In the genomic region with DNA sequence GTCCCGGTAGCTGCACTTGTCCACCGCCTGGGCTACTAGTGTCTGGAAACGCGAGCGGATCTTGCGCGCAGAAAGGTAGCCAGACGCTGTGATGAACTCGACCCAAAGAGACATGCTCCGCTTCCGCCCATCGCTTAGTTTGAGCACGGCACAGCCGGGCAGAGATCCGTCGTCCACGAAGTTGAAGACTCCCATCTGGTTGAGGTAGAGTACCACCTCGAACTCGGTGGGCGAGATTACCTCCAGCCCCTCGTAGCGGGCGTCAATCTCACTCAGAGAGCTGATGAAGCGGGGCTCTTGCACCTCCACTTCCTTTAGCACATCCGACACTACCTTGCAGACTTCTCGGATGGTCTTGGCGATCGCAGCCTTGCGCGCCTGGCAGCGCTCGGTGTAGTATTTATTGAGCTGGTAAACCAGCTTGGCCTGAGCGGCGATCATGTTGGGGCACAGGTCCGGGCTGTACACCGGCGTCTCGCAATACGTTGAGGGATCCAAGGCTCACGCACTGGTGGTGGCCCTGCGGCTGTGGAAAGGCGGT, we compare ENCODE assay signal across 8 mouse cellular contexts. TPM values are rescaled to one million over a fixed set of nuclear protein-coding genes. Genes with fewer than 3 reads are reported as not detected.
DNase-seq lines count a peak whose midpoint lies in the region; ATAC-seq and TF ChIP-seq lines count a peak whose summit lies in the region.

No protein-coding gene starts in this region.

- H3K9me3 ChIP-seq in E14TG2a.4 (ENCODE audit: low read length) = no peaks in the 10 kb centered on the region
- H3K9me3 ChIP-seq in embryonic facial prominence, embryonic 10.5 days = no peaks in the 10 kb centered on the region
- no peaks in the 10 kb centered on the region for H3K9me3 ChIP-seq in hindbrain, embryonic 14.5 days (ENCODE audit: control insufficient read depth, low read length)
- no peaks in the 10 kb centered on the region for H3K9me3 ChIP-seq in midbrain, embryonic 10.5 days (replicated peaks)

- peak; percentile 86 for DNase-seq in heart, adult 11 months
- DNase-seq in heart, postnatal 14 days = no peak
- peak; percentile 65 for DNase-seq in embryonic facial prominence, embryonic 10.5 days (ENCODE audit: low spot score)
- no peak for DNase-seq in hindbrain, embryonic 14.5 days (ENCODE audit: low spot score)
- DNase-seq in midbrain, embryonic 10.5 days (ENCODE audit: low spot score) = peak; percentile 66
- peak; percentile 32 for DNase-seq in yolk sac, embryonic 10.5 days (ENCODE audit: low spot score)
- no peak for DNase-seq in natural killer cell, adult 2 months (ENCODE audit: low spot score in 2 of 2)

- H3K9ac ChIP-seq in hindbrain, embryonic 14.5 days = peak overlapping the region; percentile 91

- intact Hi-C loops in heart, postnatal 14 days (cut with DNase I) = loop anchor here (5.0 kb wide), 1 partner anchor 215 kb away; no protein-coding TSS in a partner anchor

- no peak for ATAC-seq in hindbrain, embryonic 14.5 days (ENCODE audit: low FRiP score)

- peak overlapping the region; percentile 72 for H3K4me2 ChIP-seq in hindbrain, embryonic 14.5 days (replicated peaks)

- peak overlapping the region; percentile 97 for H3K27ac ChIP-seq in embryonic facial prominence, embryonic 10.5 days (replicated peaks)
- H3K27ac ChIP-seq in hindbrain, embryonic 14.5 days = peak overlapping the region; percentile 99
- H3K27ac ChIP-seq in midbrain, embryonic 10.5 days (replicated peaks) = peak overlapping the region; percentile 95

- H3K4me1 ChIP-seq in E14TG2a.4 (replicated peaks; ENCODE audit: low read depth, low read length) = peaks cover 37% of the 10 kb centered on the region
- H3K4me1 ChIP-seq in embryonic facial prominence, embryonic 10.5 days = peaks cover 57% of the 10 kb centered on the region
- H3K4me1 ChIP-seq in hindbrain, embryonic 14.5 days (replicated peaks; ENCODE audit: control insufficient read depth, insufficient read depth, low read length) = peaks cover 23% of the 10 kb centered on the region; the same call in 1 of the 2 replicates
- peaks cover 72% of the 10 kb centered on the region for H3K4me1 ChIP-seq in midbrain, embryonic 10.5 days

- H3K27me3 ChIP-seq in E14TG2a.4 (ENCODE audit: insufficient read depth, low read length) = peaks cover 49% of the 10 kb centered on the region
- peaks cover 83% of the 10 kb centered on the region for H3K27me3 ChIP-seq in embryonic facial prominence, embryonic 10.5 days (replicated peaks; ENCODE audit: low read depth, poor library complexity, severe bottlenecking)
- H3K27me3 ChIP-seq in hindbrain, embryonic 14.5 days (ENCODE audit: control insufficient read depth, insufficient read depth, low read length) = peaks cover 15% of the 10 kb centered on the region
- peaks cover 90% of the 10 kb centered on the region for H3K27me3 ChIP-seq in midbrain, embryonic 10.5 days (ENCODE audit: low read depth, poor library complexity, severe bottlenecking)

- WGBS in embryonic facial prominence, embryonic 10.5 days = under 1% methylated on average over 42 of the region's 42 CpGs
- WGBS in hindbrain, embryonic 14.5 days = under 1% methylated on average over 42 of the region's 42 CpGs
- under 1% methylated on average over 42 of the region's 42 CpGs for WGBS in midbrain, embryonic 10.5 days

- peak overlapping the region; percentile 76 for H3K4me3 ChIP-seq in E14TG2a.4 (replicated peaks; ENCODE audit: low read length)
- peak overlapping the region; percentile 83 for H3K4me3 ChIP-seq in embryonic facial prominence, embryonic 10.5 days
- H3K4me3 ChIP-seq in hindbrain, embryonic 14.5 days (replicated peaks; ENCODE audit: low read length) = peak overlapping the region; percentile 73
- peak overlapping the region; percentile 85 for H3K4me3 ChIP-seq in midbrain, embryonic 10.5 days

- no peak for TF ChIP-seq CTCF in E14TG2a.4 (conservative IDR thresholded peaks at IDR 0.05; ENCODE audit: low read length)

- H3K36me3 ChIP-seq in E14TG2a.4 (ENCODE audit: insufficient read depth, low read length) = no peaks in the 10 kb centered on the region
- H3K36me3 ChIP-seq in embryonic facial prominence, embryonic 10.5 days (replicated peaks) = peaks cover 7% of the 10 kb centered on the region; the same call in 1 of the 2 replicates
- H3K36me3 ChIP-seq in hindbrain, embryonic 14.5 days (replicated peaks; ENCODE audit: control insufficient read depth, insufficient read depth) = no peaks in the 10 kb centered on the region
- no peaks in the 10 kb centered on the region for H3K36me3 ChIP-seq in midbrain, embryonic 10.5 days

RNA-seq across cellular contexts. Expression of a gene that starts 1.1 kb away (rescaled TPM):
- total RNA-seq in heart, postnatal 14 days (2021) = under 1 TPM; 0.12 to 0.14 TPM
- polyA plus RNA-seq in embryonic facial prominence, embryonic 10.5 days (2016; fragmentation: Nextera tagmentation; extraction: Ambion mirVana) = 116 and 134 TPM in 2 replicates
- 244 and 265 TPM in 2 replicates for polyA plus RNA-seq in hindbrain, embryonic 14.5 days (2014; fragmentation: Nextera tagmentation; extraction: Ambion mirVana)
- 82.0 and 99.0 TPM in 2 replicates for polyA plus RNA-seq in midbrain, embryonic 10.5 days (2016; fragmentation: Nextera tagmentation; extraction: Ambion mirVana)

Comparison
In these comparisons a context has a peak if more than half of its experiments do, and no peak if none do; other contexts are left out.
1. DNase-seq: peak in heart, adult 11 months (single experiment), embryonic facial prominence, embryonic 10.5 days (single experiment), midbrain, embryonic 10.5 days (single experiment) and yolk sac, embryonic 10.5 days (single experiment); none in heart, postnatal 14 days (0 of 2), hindbrain, embryonic 14.5 days (single experiment) and natural killer cell, adult 2 months (0 of 2).
2. Peak in every context shown above with its lines, with median percentiles within 50 percentile points of each other: H3K4me3 ChIP-seq and H3K27ac ChIP-seq.